Mouse (Mus musculus) heart, adult 2 months (tissue): ENCODE measurements at regions not wholly inside any gene's neighbourhood (a gene's known extent, or its start where the extent isn't known, plus 50 kb on each side); places are given as distances from the start of the nearest gene placed in this dataset.
"Not testable (repeated sequence)": the region's sequence is repeated elsewhere in the genome, so short reads cannot be mapped to it uniquely, and the experiment has no call there.

Experiments
- DNase-seq, 2 experiments: peaks; one replicate each; pipeline ENCODE4 v3.0.0; 2021
- H3K27ac ChIP-seq: fragments of 200-600 bp; 2 replicates; pipeline ENCODE4 v1.8.1; 2022
- H3K27me3 ChIP-seq: fragments of 200-500 bp; 2 replicates; pipeline ENCODE4 v1.6.1; 2012; ENCODE audit warnings: mild to moderate bottlenecking, low read length, inconsistent platforms, mixed read lengths; ENCODE audit not compliant: control insufficient read depth, insufficient read depth
- H3K36me3 ChIP-seq: fragments of 200-500 bp; 2 replicates; pipeline ENCODE4 v1.6.1; 2012; ENCODE audit warnings: low read length, inconsistent platforms; ENCODE audit not compliant: control insufficient read depth, insufficient read depth
- H3K4me1 ChIP-seq: fragments of 200-500 bp; 2 replicates; pipeline ENCODE4 v1.6.1; 2011; ENCODE audit warnings: low read length; ENCODE audit not compliant: control insufficient read depth, insufficient read depth
- H3K4me3 ChIP-seq: fragments of 200-600 bp; 2 replicates; pipeline ENCODE4 v1.8.1; 2022
- H3K79me2 ChIP-seq: fragments of 200-500 bp; replicated peaks from 2 replicates; pipeline ENCODE4 v1.6.1; 2012; ENCODE audit warnings: mild to moderate bottlenecking, inconsistent platforms, low read length, moderate library complexity, mixed read lengths; ENCODE audit not compliant: control insufficient read depth, insufficient read depth
- H3K9ac ChIP-seq: fragments of 200-500 bp; 2 replicates; pipeline ENCODE4 v1.6.1; 2012; ENCODE audit warnings: low read depth, mild to moderate bottlenecking, control low read depth, inconsistent platforms, low read length, mixed read lengths
- CTCF ChIP-seq: fragments of 200-600 bp; IDR thresholded peaks from 2 replicates; pipeline ENCODE4 v1.8.1; 2022; ENCODE audit warnings: antibody characterized with exemption, mild to moderate bottlenecking, moderate library complexity
- EP300 ChIP-seq: fragments of 200-500 bp; IDR thresholded peaks from 2 replicates; pipeline ENCODE4 v1.6.1; 2011; ENCODE audit warnings: low read depth, low read length, control low read depth; ENCODE audit not compliant: insufficient read depth
- POLR2A ChIP-seq: fragments of 200-500 bp; IDR thresholded peaks from 2 replicates; pipeline ENCODE4 v1.6.1; 2011; ENCODE audit warnings: mild to moderate bottlenecking, low read depth, low read length, control low read depth; ENCODE audit not compliant: insufficient read depth
- WGBS: fragments of 180-500 bp; shearing (Covaris S2); methylation state at CpG from one replicate; pipeline ENCODE4 v1.1.7; 2018; 5-methylcytosine and 5-hydroxymethylcytosine counted together
- intact Hi-C: fragments of 180-260 bp; cut with DNase I; formaldehyde crosslinking; loops from one replicate; pipeline ENCODE4 v1.15.1; 2025

DNA sequence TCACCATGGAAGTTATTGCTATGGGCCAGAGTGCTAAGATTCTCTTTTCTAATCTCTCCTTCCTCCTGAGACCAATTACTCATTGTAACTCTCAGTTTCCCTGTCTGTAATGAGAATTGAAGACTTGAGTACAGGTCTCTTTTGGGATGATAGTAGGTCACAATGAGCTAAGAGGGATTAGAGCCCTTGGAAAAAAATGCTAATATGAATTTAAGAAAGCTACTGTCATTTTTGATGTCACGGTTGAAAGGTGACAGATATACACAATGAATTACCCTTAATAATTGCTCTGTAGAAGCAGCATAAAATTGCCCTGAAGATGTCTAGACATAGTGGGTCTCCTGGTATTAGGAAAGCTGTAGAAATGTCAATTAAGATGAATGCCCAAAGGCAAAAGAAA is 178.2 kb downstream of the Kcna4 start:
- no peaks in the 10 kb centered on the region for H3K4me1 ChIP-seq
- intact Hi-C loops: no loop called here
- no peak overlapping the region for H3K9ac ChIP-seq
- H3K36me3 ChIP-seq: no peaks in the 10 kb centered on the region
- no peak overlapping the region for H3K4me3 ChIP-seq
- no peaks in the 10 kb centered on the region for H3K27me3 ChIP-seq
- DNase-seq: no peak
- WGBS: 72% methylated on average over 1 of the region's 1 CpGs
- H3K27ac ChIP-seq: no peak overlapping the region
- TF ChIP-seq EP300 (no peak), POLR2A (no peak), CTCF (no peak)
- no peaks in the 10 kb centered on the region for H3K79me2 ChIP-seq

DNA sequence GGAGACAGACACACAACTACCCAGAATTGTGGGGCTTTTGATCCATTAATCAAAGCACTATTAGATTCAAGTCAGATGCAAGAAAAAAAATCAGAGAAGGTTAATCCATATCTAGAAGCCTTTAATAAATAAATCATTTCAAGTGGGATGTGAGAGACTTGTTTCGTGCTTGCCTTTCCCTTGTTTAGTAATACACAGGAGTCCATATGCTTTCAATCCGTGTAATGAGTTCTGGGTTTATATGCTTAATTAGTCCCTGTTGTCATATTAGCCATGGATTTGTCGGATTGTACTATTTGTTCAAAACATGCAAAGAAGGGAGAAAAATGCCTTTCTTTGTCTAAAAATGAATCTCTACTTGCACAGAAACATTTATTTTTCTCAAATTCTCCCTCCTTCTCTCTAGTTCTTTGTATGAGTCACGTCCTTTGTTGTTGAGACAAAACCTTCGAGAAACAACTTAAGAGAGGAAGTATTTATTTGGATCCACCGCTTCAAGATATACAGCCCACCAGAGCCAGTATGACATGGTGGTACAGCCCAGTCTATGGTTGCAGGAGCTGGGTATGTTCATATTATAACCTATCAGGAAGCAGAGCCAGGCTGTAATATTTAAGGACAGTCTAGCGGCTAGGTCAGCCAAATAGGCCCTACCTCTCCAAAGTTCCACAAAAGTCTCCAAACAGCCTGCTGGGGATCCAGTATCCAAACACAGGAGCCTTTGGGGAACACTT is 213.4 kb downstream of the Kcna4 start:
- intact Hi-C loops: no loop called here
- H3K27ac ChIP-seq: no peak overlapping the region
- whole genome bisulfite sequencing: 74% methylated on average over 7 of the region's 7 CpGs

DNA sequence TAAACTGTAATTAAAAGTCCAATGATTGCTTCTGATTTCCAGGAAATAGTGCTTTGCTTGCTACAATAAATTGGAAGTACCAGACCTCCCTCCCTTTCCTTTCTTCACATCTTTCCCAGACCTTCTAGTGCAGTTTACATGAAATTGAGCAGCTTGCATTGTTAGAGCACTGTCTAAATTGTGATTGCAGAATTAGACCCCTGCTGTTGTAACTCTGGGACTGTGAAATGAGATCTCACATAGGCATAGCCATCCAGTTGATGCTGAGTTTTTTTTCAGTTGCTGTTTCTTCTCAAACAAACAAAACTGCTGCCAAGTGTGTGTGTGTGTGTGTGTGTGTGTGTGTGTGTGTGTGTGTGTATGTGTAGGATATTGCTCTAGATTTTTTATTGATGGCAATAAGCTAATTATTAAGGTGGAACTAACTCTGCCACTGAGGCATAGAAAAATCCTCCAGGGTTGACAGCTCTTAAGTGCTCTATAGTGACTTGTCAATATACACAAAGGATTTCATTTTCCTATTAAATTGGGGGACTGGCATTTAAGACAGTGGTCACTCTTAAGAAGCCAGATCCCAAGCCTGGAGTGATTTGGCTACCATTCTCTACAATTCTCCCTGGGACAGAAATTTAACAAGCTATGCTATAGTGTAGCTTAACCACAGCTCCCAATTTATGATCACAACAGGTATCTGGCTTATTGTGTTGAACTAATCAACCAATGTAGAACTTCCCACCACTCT is 217.2 kb downstream of the Kcna4 start:
- Histone ChIP-seq H3K27ac (no peak overlapping the region), H3K36me3 (no peaks in the 10 kb centered on the region), H3K79me2 (no peaks in the 10 kb centered on the region), H3K4me1 (no peaks in the 10 kb centered on the region), H3K9ac (no peak overlapping the region), H3K27me3 (no peaks in the 10 kb centered on the region), H3K4me3 (no peak overlapping the region)
- no peak for DNase-seq
- intact Hi-C loops: no loop called here
- TF ChIP-seq EP300: no peak
- TF ChIP-seq POLR2A: no peak
- TF ChIP-seq CTCF: no peak

More for the DNA sequence above, 213.4 kb downstream of the Kcna4 start:
- Histone ChIP-seq H3K36me3 (no peaks in the 10 kb centered on the region), H3K4me3 (no peak overlapping the region), H3K79me2 (no peaks in the 10 kb centered on the region), H3K27me3 (no peaks in the 10 kb centered on the region), H3K4me1 (no peaks in the 10 kb centered on the region), H3K9ac (no peak overlapping the region)
- DNase-seq: no peak
- TF ChIP-seq POLR2A: no peak
- no peak for TF ChIP-seq EP300
- no peak for TF ChIP-seq CTCF

DNA sequence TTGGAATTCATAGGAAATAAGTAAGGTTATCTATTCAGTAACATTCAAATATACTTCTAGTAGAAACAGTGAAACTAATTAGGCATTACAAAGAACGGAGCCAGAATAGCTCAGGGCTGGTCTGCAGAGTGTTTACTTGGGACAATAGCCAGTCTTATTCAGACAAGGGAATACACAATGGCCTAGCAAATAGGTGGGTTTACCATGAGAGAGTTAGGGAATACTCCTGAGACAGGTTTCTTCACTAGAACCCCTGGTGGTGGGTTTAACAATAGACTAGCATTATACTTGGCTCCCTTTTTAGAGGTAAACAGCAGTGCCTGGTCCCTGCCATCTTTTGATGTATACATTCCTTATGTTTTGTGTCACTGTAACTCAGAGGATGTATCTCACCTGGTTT is 225.0 kb downstream of the Kcna4 start:
- H3K9ac ChIP-seq, H3K27me3 ChIP-seq, H3K36me3 ChIP-seq, H3K4me3 ChIP-seq, DNase-seq, intact Hi-C loops, H3K79me2 ChIP-seq, H3K27ac ChIP-seq, H3K4me1 ChIP-seq: not testable (repeated sequence)
- WGBS: 71% methylated on average over 1 of the region's 1 CpGs

DNA sequence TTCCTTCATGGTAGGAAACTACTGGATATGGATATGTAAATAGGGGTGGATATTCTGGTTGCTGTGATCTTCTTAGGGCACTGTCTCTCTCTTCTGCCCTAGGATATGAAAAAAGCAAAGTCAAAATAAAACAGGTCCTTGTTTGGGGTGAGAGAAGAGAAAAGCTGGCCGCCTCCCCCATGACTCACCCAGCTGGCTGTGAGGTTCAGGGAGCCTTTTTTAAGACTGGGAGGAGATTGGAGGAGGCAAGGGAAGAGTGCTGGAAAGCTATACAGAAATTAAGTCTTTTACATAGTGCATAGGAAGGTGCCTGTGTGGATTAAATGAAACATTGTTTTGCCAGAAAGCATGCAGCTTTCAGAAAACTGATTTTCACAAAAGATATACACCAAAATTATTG is 227.7 kb downstream of the Kcna4 start:
- WGBS: 39% methylated on average over 1 of the region's 1 CpGs
- no peaks in the 10 kb centered on the region for H3K79me2 ChIP-seq
- TF ChIP-seq EP300 (no peak), CTCF (no peak), POLR2A (no peak)

DNA sequence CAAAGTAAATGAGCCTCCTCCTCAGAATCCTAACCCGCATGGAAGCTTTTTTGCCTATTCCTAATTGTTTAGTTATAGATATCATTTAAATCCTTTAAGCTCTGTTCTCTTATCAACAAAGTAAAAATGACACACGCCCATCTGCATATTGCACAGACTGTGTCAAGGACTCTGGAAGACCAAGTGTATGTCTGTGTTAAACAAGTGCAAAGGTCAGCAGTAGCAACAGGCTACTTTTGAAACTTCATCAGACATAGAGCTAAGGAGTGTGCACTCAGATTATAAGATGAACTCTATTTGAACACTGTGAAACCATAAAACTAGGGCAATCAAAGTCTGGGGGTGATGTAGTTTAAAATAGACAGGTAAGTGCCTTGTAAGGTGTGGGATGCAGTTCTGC is 228.3 kb downstream of the Kcna4 start:
- TF ChIP-seq POLR2A (no peak), CTCF (no peak), EP300 (no peak)
- no peak overlapping the region for H3K27ac ChIP-seq
- no peaks in the 10 kb centered on the region for H3K79me2 ChIP-seq
- no peak for DNase-seq
- no peak overlapping the region for H3K4me3 ChIP-seq
- no peaks in the 10 kb centered on the region for H3K36me3 ChIP-seq
- no peak overlapping the region for H3K9ac ChIP-seq
- 73% methylated on average over 2 of the region's 2 CpGs for WGBS
- intact Hi-C loops: no loop called here
- no peaks in the 10 kb centered on the region; the same call in 1 of the 2 replicates for H3K4me1 ChIP-seq
- H3K27me3 ChIP-seq: no peaks in the 10 kb centered on the region

More for the DNA sequence above, 227.7 kb downstream of the Kcna4 start:
- Histone ChIP-seq H3K9ac (no peak overlapping the region), H3K27me3 (no peaks in the 10 kb centered on the region), H3K4me1 (no peaks in the 10 kb centered on the region; the same call in 1 of the 2 replicates), H3K36me3 (no peaks in the 10 kb centered on the region), H3K4me3 (no peak overlapping the region), H3K27ac (no peak overlapping the region)
- no peak for DNase-seq
- intact Hi-C loops: no loop called here
